Mouse (Mus musculus) stomach, embryonic 14.5 days (tissue): ENCODE results near the gene Rarres1. TPM values are rescaled to one million over a fixed set of nuclear protein-coding genes. Genes with fewer than 3 reads are reported as not detected.

Experiments used
- ATAC-seq: fragments of 200-750 bp; cut with Nextera tagmentation; 2 replicates; pipeline ENCODE4 v1.8.0; 2017; ENCODE audit warnings: low read depth, moderate TSS enrichment; ENCODE audit not compliant: insufficient number of reproducible peaks, insufficient read depth, low FRiP score
- H3K27ac ChIP-seq: fragments of 300-500 bp; sonication (generic); 2 replicates; pipeline ENCODE4 v1.5.1; 2014; ENCODE audit warnings: mild to moderate bottlenecking, low read length, moderate library complexity, mixed read lengths
- H3K27me3 ChIP-seq: fragments of 300-500 bp; sonication (generic); 2 replicates; pipeline ENCODE4 v1.6.1; 2014; ENCODE audit warnings: low read length, control low read depth, mixed read lengths; ENCODE audit not compliant: control insufficient read depth, insufficient read depth
- H3K36me3 ChIP-seq: fragments of 300-500 bp; sonication (generic); 2 replicates; pipeline ENCODE4 v1.6.1; 2014; ENCODE audit warnings: mild to moderate bottlenecking, control low read depth, low read length, moderate library complexity, mixed read lengths; ENCODE audit not compliant: control insufficient read depth, insufficient read depth
- H3K4me1 ChIP-seq: fragments of 300-500 bp; sonication (generic); 2 replicates; pipeline ENCODE4 v1.6.1; 2014; ENCODE audit warnings: low read length, control low read depth, mixed read lengths; ENCODE audit not compliant: control insufficient read depth, insufficient read depth
- H3K4me2 ChIP-seq: fragments of 300-500 bp; sonication (generic); replicated peaks from 2 replicates; pipeline ENCODE4 v1.6.1; 2014; ENCODE audit warnings: low read depth, low read length, control low read depth
- H3K4me3 ChIP-seq: fragments of 300-500 bp; sonication (generic); 2 replicates; pipeline ENCODE4 v1.5.1; 2014; ENCODE audit warnings: low read depth, low read length, control low read depth
- H3K9ac ChIP-seq: fragments of 300-500 bp; sonication (generic); replicated peaks from 2 replicates; pipeline ENCODE4 v1.6.1; 2014; ENCODE audit warnings: low read depth, mild to moderate bottlenecking, control low read depth, low read length, moderate library complexity, mixed read lengths
- H3K9me3 ChIP-seq: fragments of 300-500 bp; sonication (generic); 2 replicates; pipeline ENCODE4 v1.6.1; 2016; ENCODE audit warnings: low read depth, low read length, control low read depth; ENCODE audit not compliant: control insufficient read depth
- WGBS: fragments of 180-500 bp; shearing (Covaris S2); extraction: QIAGEN DNeasy Blood & Tissue Kit; methylation state at CpG from one replicate; pipeline ENCODE4 v1.1.7; 2014; 5-methylcytosine and 5-hydroxymethylcytosine counted together
- polyA plus RNA-seq: library from polyadenylated mRNA; unstranded; fragments of >200 nt; fragmentation: Nextera tagmentation; extraction: Ambion mirVana; gene quantifications from 2 replicates; pipeline ENCODE4 v1.2.1, GENCODE M21; 2014

Gene Rarres1
- polyA plus RNA-seq, 1 experiment from 2014 or later, result 2.0 TPM

- 88% methylated on average over 2 of the region's 2 CpGs for WGBS
- Histone ChIP-seq H3K4me2 (no peak overlapping the region), H3K36me3 (no peaks in the 10 kb centered on the region), H3K9ac (no peak overlapping the region), H3K27me3 (no peaks in the 10 kb centered on the region), H3K4me1 (no peaks in the 10 kb centered on the region), H3K9me3 (no peaks in the 10 kb centered on the region), H3K4me3 (no peak overlapping the region), H3K27ac (no peak overlapping the region)
- no peak for ATAC-seq
Observed at GRCm38 (mm10) chr3:67485233-67485632, 30.1 kb downstream of the Rarres1 start.

GRCm38 (mm10) chr3:67482400-67482799 is 32.9 kb downstream of the Rarres1 start:
- H3K4me3 ChIP-seq, result no peak overlapping the region
- no peak for ATAC-seq
- no peak overlapping the region for H3K4me2 ChIP-seq
- H3K9ac ChIP-seq, result no peak overlapping the region
- 94% methylated on average over 10 of the region's 10 CpGs for WGBS
- H3K36me3 ChIP-seq, result no peaks in the 10 kb centered on the region
- no peaks in the 10 kb centered on the region for H3K9me3 ChIP-seq
- H3K27me3 ChIP-seq, result no peaks in the 10 kb centered on the region
- no peaks in the 10 kb centered on the region for H3K4me1 ChIP-seq
- no peak overlapping the region for H3K27ac ChIP-seq

GRCm38 (mm10) chr3:67479806-67480205 is 35.5 kb downstream of the Rarres1 start:
- H3K4me1 ChIP-seq, result no peaks in the 10 kb centered on the region
- H3K4me3 ChIP-seq, result no peak overlapping the region
- no peak overlapping the region for H3K4me2 ChIP-seq
- WGBS, result 88% methylated on average over 11 of the region's 11 CpGs
- H3K9ac ChIP-seq, result no peak overlapping the region
- H3K9me3 ChIP-seq, result no peaks in the 10 kb centered on the region
- no peak for ATAC-seq
- H3K27ac ChIP-seq, result no peak overlapping the region
- peaks cover 3% of the 10 kb centered on the region; the same call in 1 of the 2 replicates for H3K36me3 ChIP-seq
- H3K27me3 ChIP-seq, result no peaks in the 10 kb centered on the region

GRCm38 (mm10) chr3:67473438-67473837 is 41.9 kb downstream of the Rarres1 start:
- Histone ChIP-seq H3K9ac (no peak overlapping the region), H3K4me1 (no peaks in the 10 kb centered on the region), H3K4me2 (no peak overlapping the region), H3K27me3 (no peaks in the 10 kb centered on the region), H3K36me3 (peaks cover 13% of the 10 kb centered on the region), H3K27ac (no peak overlapping the region), H3K4me3 (no peak overlapping the region), H3K9me3 (no peaks in the 10 kb centered on the region)
- ATAC-seq, result no peak
- WGBS, result 77% methylated on average over 6 of the region's 6 CpGs

GRCm38 (mm10) chr3:67471408-67472127 is 43.8 kb downstream of the Rarres1 start:
- Histone ChIP-seq H3K9ac (no peak overlapping the region), H3K27me3 (no peaks in the 10 kb centered on the region), H3K9me3 (no peaks in the 10 kb centered on the region), H3K36me3 (peaks cover 18% of the 10 kb centered on the region), H3K4me3 (no peak overlapping the region), H3K4me2 (no peak overlapping the region), H3K4me1 (no peaks in the 10 kb centered on the region), H3K27ac (no peak overlapping the region)
- no peak for ATAC-seq
- WGBS, result 78% methylated on average over 4 of the region's 4 CpGs

- H3K9ac ChIP-seq, result no peak overlapping the region
- no peak overlapping the region for H3K27ac ChIP-seq
- no peaks in the 10 kb centered on the region for H3K27me3 ChIP-seq
- no peaks in the 10 kb centered on the region for H3K9me3 ChIP-seq
- no peak overlapping the region for H3K4me2 ChIP-seq
- no peak for ATAC-seq
- H3K4me1 ChIP-seq, result peaks cover 3% of the 10 kb centered on the region; the same call in 1 of the 2 replicates
- no peak overlapping the region for H3K4me3 ChIP-seq
- H3K36me3 ChIP-seq, result peaks cover 11% of the 10 kb centered on the region; the same call in 1 of the 2 replicates
- 90% methylated on average over 2 of the region's 2 CpGs for WGBS
Observed at GRCm38 (mm10) chr3:67467281-67467680, 48.0 kb downstream of the Rarres1 start.

GRCm38 (mm10) chr3:67466576-67466975 is 48.7 kb downstream of the Rarres1 start:
- Histone ChIP-seq H3K4me2 (no peak overlapping the region), H3K4me3 (no peak overlapping the region), H3K4me1 (peaks cover 3% of the 10 kb centered on the region; the same call in 1 of the 2 replicates), H3K36me3 (peaks cover 11% of the 10 kb centered on the region; the same call in 1 of the 2 replicates), H3K9me3 (no peaks in the 10 kb centered on the region), H3K27me3 (no peaks in the 10 kb centered on the region), H3K27ac (no peak overlapping the region), H3K9ac (no peak overlapping the region)
- 95% methylated on average over 5 of the region's 5 CpGs for WGBS
- no peak for ATAC-seq

GRCm38 (mm10) chr3:67463450-67464372 is 51.6 kb downstream of the Rarres1 start, which contains the start of gene Lxn:
TSS of gene Lxn (minus strand) at chr3:67463926.
- Histone ChIP-seq H3K9ac (peak within 1 kb of the TSS; percentile 45), H3K9me3 (no peaks in the 10 kb centered on the region), H3K4me1 (peaks cover 3% of the 10 kb centered on the region; the same call in 1 of the 2 replicates), H3K4me2 (peak within 1 kb of the TSS; percentile 61), H3K27ac (peak within 1 kb of the TSS; percentile 89), H3K27me3 (no peaks in the 10 kb centered on the region), H3K4me3 (peak within 1 kb of the TSS; percentile 62), H3K36me3 (peaks cover 23% of the 10 kb centered on the region)
- 1% methylated on average over 43 of the region's 43 CpGs for WGBS
- peak; percentile 93 for ATAC-seq
